Mouse (Mus musculus) heart, postnatal 14 days (tissue): ENCODE measurements at regions not wholly inside any gene's neighbourhood (a gene's known extent, or its start where the extent isn't known, plus 50 kb on each side); places are given as distances from the start of the nearest gene placed in this dataset.

Source experiments
- DNase-seq, 2 experiments: peaks; one replicate each; pipeline ENCODE4 v3.0.0; 2021 to 2022
- intact Hi-C: fragments of 180-260 bp; cut with DNase I; formaldehyde crosslinking; loops from one replicate; pipeline ENCODE4 v1.15.1; 2025

GRCm38 (mm10) chr6:143612966-143613365 is 445.9 kb downstream of the Etnk1 start:
- DNase-seq: no peak
- intact Hi-C loops: no loop called here

- no peak for DNase-seq
These were observed 447.5 kb downstream of the Etnk1 start for GRCm38 (mm10) chr6:143614431-143614987.

DNA sequence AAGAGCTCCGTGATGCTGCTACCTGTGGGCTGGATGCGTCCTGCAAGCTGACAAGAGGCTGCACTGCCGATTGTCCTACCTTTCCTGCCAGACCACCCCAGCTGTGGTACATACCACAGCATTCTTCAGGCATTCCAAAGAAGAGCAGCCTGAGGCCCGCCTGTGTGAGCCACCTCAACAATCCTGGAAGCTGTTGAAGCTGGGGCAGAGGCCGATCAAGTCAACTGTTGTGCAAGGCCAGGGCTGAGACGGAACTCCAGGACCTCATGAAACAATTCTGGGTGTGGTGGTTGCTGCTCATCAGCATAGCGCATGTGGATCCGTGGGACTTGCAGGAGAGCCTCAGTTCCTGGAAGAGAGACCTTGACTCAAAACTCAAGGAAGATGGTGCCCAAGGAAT is 448.3 kb downstream of the Etnk1 start:
- DNase-seq: no peak
- intact Hi-C loops: no loop called here

More at GRCm38 (mm10) chr6:143614431-143614987, 447.5 kb downstream of the Etnk1 start:
- intact Hi-C loops: no loop called here

GRCm38 (mm10) chr6:143616386-143616785 is 449.4 kb downstream of the Etnk1 start:
- no peak for DNase-seq
- intact Hi-C loops: no loop called here

DNA sequence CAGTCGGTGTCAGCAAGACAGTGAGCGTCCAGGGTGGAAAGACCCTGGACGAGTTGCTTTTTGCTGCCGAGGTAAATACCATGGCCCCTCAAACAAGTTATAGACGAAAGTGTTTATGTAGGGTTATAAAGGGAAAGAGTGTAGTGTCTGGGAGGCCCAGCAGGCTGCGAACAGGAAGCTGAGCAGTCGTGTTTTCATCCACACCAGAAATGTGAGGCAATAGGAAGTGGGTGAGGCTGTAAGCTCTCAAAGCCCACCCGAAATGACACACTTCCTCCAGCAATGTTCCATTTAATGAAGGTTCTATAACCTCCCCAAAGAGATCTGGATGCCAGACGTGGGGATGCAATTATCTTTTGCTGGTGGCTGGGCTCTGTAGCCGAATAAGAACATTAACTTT is 451.5 kb downstream of the Etnk1 start:
- no peak for DNase-seq
- intact Hi-C loops: no loop called here

GRCm38 (mm10) chr6:143620583-143620982 is 453.6 kb downstream of the Etnk1 start:
- no peak for DNase-seq
- intact Hi-C loops: no loop called here

- intact Hi-C loops: no loop called here
- no peak for DNase-seq
These were observed 455.1 kb downstream of the Etnk1 start for GRCm38 (mm10) chr6:143622161-143622560.

- DNase-seq: no peak
- intact Hi-C loops: no loop called here
These were observed 457.9 kb downstream of the Etnk1 start for GRCm38 (mm10) chr6:143624901-143625300.

DNA sequence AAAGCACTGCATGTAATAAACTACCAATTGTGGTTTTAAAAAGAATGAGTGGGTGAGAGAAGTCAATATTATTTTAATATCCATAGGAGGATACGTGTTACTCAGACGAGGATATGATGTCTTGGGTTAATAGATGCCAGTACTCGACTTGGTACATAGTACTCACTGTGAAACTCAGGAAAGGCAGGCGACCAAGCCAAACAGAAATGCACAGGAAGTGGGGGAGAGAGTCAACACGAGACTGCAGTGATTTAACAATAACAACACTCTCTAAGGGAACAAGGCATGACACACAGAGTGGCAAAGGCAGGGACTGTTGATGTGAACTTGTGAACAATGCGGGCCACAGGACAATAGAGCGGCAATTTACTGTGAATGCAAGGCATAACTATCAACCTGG is 464.6 kb downstream of the Etnk1 start:
- intact Hi-C loops: no loop called here
- no peak for DNase-seq

- intact Hi-C loops: no loop called here
These were observed 466.7 kb downstream of the Etnk1 start for GRCm38 (mm10) chr6:143633710-143634109.

DNA sequence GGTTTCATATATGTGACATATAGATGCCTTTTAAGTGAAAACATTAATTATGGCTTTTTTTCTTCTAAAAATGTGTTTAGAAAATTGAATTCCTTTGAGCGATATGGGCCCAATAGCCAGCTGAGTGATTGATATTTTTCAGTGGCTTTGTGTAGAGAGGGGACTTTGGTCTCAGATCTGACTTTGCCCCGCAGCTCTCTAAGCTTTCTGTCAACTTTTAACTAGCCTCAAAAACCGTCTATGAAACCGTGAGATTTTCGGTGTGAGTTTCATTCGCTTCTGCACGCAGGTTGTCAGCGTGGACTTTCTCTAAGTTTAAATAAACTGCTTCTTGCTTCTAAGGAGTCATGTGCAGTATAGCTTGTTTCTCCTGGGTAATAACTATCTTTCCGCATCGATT is 467.3 kb downstream of the Etnk1 start:
- intact Hi-C loops: no loop called here
- no peak for DNase-seq

More at GRCm38 (mm10) chr6:143633710-143634109, 466.7 kb downstream of the Etnk1 start:
- no peak for DNase-seq

GRCm38 (mm10) chr6:143635043-143635442 is 468.0 kb downstream of the Etnk1 start:
- intact Hi-C loops: no loop called here
- no peak for DNase-seq

- intact Hi-C loops: no loop called here
- peak; percentile 6 to 10 for DNase-seq
These were observed 473.6 kb downstream of the Etnk1 start for GRCm38 (mm10) chr6:143640652-143641051.

- DNase-seq: no peak
- intact Hi-C loops: no loop called here
These were observed 475.0 kb downstream of the Etnk1 start for GRCm38 (mm10) chr6:143642052-143642451.

DNA sequence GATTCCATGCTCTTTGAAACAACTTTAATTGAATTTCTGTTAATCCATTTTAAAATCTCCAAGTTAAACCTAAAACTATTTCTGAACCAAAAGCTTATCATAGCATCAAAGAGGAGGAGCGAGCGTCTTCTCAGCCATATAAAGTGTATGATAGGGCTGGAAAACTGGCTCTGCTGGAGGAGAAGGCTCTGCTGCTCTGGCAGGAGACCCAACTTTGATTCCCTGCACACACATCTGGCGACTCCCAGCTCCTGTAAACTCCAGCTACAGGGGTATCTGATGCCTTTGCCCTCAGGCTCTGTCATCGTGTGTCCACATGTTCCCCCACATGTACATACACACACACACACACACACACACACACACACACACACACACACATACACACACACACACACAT is 479.0 kb downstream of the Etnk1 start:
- DNase-seq: no peak
- intact Hi-C loops: no loop called here

DNA sequence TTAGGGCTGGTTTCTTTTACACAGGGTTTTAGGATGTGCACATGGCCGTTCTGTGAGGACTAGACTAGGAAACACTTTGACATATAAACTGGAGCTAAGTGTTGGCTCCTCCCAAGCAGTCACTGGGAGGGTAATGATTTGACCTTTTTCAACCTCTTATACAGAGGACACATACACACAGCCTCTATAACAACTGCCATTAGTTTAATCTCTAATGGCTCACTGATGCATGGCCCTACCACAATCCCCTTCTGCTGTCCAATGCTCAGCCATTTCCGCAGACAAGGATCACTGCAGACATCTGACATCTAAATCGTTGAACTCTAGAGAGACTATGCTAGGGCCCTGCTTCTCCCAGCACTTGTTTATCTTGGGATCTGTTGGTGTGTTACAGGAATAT is 481.5 kb downstream of the Etnk1 start:
- intact Hi-C loops: no loop called here
- no peak for DNase-seq

GRCm38 (mm10) chr6:143656576-143656975 is 489.6 kb downstream of the Etnk1 start:
- intact Hi-C loops: no loop called here
- no peak for DNase-seq

- intact Hi-C loops: no loop called here
- no peak for DNase-seq
These were observed 493.8 kb downstream of the Etnk1 start for GRCm38 (mm10) chr6:143660837-143661236.

DNA sequence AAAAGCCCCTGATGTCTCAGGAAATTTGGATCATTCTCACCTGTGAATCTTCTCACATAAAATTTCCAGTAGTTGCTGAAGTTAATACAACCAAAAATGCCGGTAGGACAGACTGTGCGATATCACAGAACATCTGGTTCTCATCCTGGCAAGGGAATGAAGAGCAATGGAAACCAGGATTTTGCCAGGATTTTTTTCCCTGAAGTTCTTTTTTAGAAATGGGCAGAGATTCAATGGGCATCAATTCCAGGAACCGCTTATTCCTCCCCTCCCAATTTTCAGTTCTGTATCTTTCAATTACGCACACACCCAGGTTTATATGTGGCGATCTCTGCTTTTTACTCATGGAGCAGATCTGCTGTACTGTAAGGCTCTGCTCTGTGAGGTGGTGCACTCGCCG is 496.3 kb downstream of the Etnk1 start:
- intact Hi-C loops: no loop called here
- DNase-seq: no peak

DNA sequence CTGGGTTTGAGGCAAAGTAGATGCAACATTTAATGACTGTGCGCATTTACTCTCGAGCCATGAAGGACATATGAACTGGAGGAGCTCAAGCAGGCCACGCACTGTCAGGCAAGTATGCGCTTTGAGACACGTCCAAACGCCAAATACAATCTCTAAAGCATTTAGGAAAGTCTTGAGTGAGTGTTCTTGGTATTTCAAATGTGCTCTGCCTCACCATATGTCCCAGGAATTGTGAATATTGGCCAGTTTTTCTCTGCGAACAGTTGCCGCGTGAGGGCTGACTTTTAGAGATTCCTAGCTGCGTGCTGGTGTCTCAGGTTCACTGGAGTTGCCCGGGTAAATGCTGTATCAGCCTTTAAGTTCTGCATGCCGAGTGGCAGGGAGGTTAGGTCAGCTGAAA is 498.4 kb downstream of the Etnk1 start:
- intact Hi-C loops: no loop called here
- DNase-seq: no peak

DNA sequence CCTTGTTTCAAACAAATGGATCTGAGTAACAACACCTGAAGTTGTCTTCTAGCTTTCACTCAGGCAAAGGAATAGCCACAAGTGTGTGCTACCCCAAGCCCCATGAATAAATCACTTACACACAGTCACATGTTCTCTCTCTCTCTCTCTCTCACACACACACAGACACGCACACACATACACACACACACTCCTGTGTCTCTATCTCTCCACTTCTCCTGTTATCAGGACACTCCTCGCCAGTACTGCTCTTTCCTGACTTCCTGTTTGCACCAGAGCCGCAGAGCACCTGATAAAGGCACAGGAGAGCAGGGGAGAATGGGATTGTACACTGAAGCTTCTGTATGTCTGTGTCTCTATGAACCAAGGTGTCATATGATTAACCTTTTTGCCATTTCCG is 501.5 kb downstream of the Etnk1 start:
- no peak for DNase-seq
- intact Hi-C loops: no loop called here

DNA sequence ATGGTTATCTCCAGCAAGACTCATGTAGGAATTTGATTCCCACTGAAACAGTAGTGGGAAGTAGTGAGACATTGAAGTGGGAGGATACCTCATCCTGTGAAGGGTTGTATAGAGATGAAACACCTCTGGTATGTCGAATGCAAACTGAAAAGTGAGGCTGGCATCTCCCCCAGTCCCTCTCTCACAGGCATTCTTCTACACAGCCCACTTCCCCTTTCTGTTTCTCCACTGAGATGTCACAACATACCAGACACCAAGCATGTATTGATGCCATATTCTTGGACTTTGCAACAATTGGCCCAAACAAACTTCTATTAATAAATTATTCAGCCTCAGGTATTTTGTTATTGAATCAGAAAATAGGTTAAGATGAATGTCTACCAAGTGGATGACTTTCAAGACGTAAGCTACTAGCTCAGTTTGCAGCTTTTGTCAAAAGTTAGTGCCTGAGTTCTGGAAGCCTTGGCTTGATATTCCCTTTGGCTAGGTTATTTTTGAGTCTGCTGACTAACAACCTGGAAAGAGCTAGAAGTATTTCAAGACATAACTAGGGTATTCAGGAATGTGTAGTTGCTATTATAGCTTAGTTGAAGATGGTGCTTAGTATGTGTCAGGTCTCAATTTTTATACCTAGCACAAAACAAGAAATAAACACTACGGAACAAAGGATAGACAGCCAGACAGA is 502.6 kb downstream of the Etnk1 start:
- intact Hi-C loops: no loop called here
- DNase-seq: no peak

GRCm38 (mm10) chr6:143690131-143690530 is 523.1 kb downstream of the Etnk1 start:
- intact Hi-C loops: no loop called here
- DNase-seq: no peak
